Mouse (Mus musculus) lung, adult 2 months (tissue): ENCODE measurements around the gene Pithd1.

Experiments used
- CTCF ChIP-seq: fragments of 200-500 bp; IDR thresholded peaks from 2 replicates; pipeline ENCODE4 v1.5.1; 2011; ENCODE audit warnings: mild to moderate bottlenecking, low read length, control low read depth; ENCODE audit not compliant: insufficient read depth
- POLR2A ChIP-seq: fragments of 200-500 bp; IDR thresholded peaks from 2 replicates; pipeline ENCODE4 v1.6.1; 2011; ENCODE audit warnings: low read depth, mild to moderate bottlenecking, control low read depth, low read length, borderline replicate concordance; ENCODE audit errors: extremely low read depth

- TF ChIP-seq CTCF = no peak
- TF ChIP-seq POLR2A = no peak
These were observed 24.1 kb downstream of the Pithd1 start for GRCm38 (mm10) chr4:135962946-135963345.
